Mouse (Mus musculus) urinary bladder, postnatal 36 days (tissue): ENCODE measurements around the gene Kcnc2.

Experiments used
- DNase-seq, 2 experiments: peaks; one replicate each; pipeline ENCODE4 v3.0.0; 2022; ENCODE audit warnings: low spot score in 2 of 2, mixed read lengths in 1 of 2

Kcnc2 gene

GRCm38 (mm10) chr10:112394399-112394970 is 123.6 kb downstream of the Kcnc2 start:
- DNase-seq: no peak

DNA sequence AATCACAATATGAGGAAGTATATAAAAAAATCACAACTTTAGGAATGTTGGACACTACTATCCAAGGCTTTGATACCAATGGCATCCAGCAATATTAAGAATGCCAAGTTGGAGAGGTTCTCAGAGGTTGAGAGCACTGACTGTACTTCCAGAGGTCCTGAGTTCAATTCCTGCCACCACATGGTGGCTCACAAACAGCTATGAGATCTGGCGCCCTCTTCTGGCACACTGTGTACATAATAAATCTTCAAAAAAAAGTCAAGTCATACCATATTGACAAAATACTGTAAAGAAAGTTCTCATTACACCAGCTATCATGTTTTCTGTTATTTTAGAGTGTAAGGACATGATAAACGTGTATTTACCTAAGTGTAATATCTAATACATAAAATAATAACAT is 126.3 kb downstream of the Kcnc2 start:
- DNase-seq: no peak

GRCm38 (mm10) chr10:112400591-112401404 is 129.9 kb downstream of the Kcnc2 start:
- no peak for DNase-seq

GRCm38 (mm10) chr10:112409525-112409924 is 138.6 kb downstream of the Kcnc2 start:
- DNase-seq: no peak

- no peak for DNase-seq
Measured at GRCm38 (mm10) chr10:112423327-112423726, 152.4 kb downstream of the Kcnc2 start.

GRCm38 (mm10) chr10:112436950-112437349 is 166.0 kb downstream of the Kcnc2 start:
- DNase-seq: no peak

DNA sequence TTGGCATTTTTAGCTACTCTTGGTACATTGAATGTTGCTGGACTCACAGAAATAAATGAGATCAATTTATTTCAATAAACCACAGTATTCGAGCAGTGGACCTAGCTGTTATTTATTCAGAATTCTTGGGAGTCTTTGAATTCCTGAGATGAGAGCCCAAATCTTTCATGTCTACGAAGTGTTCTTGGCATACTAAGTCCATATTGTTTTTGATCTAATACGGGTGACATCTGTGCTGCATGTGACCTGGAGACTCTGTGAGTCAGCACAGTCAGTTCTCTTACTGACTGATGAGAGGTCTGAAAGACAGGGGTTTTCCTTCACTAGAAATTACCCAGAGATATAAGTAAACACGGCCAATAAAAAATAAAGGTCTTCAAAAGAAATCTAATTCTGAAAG is 173.7 kb downstream of the Kcnc2 start:
- no peak for DNase-seq

- no peak for DNase-seq
Measured at GRCm38 (mm10) chr10:112450910-112451309, 180.0 kb downstream of the Kcnc2 start.

DNA sequence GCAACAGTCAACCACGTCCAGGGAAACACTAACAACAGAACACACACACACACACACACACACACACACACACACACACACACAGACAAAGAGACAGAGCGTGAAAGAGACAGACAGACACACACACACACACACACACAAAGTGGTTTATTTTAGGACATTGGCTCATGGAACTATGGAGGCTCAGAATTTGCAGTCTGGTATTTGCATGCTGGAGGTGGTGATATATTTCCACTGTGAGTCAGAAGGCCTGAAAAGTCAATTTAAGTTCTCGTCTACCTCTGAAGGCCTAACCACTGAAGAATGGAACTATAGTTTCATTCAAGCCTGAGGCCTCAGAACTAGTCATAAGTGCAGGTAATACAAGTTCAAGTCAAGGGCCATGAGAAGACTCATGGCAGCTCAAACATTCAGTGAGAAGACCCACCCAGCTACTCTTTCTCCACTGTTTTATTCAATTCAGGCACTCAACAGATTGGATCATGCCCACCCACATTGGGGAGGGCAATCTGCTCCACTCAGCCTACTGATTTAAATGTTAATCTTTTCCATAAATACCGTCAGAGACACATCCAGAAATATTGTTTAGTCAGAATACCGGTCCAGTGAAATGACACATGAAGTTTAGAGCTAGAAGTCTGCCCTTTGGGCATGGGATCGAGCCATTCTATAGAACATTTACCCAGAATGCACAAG is 197.9 kb downstream of the Kcnc2 start:
- DNase-seq: no peak

DNA sequence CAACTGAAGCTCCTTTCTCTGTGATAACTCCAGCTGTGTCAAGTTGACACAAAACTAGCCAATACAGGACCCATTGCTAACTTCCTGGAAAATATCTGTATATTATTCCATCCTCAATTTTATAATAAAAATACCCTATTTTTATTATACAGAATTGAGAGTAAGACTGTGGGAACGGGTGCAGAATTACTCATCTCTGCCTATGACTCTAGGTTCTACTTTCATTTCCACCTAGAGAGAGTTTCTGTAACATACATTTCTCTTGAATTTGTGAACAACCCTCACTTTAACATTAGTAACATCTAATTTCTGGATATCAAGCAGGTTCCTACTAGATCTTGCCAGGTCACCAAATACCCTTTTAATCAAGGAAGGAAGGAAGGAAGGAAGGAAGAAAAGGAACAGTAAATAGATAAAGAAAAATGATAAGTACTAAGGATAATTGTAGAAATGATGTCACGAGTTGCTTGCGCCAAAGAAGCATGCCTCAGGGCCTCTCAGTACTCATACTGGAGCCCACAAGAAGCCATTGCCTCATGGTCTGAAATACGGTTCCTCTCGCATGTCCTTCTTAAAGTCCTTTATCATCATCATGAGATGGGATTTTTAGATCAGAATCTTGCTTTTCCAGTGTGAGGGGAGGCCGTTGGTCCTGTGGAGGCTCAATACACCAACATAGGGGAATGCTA is 203.3 kb downstream of the Kcnc2 start:
- DNase-seq: no peak

DNA sequence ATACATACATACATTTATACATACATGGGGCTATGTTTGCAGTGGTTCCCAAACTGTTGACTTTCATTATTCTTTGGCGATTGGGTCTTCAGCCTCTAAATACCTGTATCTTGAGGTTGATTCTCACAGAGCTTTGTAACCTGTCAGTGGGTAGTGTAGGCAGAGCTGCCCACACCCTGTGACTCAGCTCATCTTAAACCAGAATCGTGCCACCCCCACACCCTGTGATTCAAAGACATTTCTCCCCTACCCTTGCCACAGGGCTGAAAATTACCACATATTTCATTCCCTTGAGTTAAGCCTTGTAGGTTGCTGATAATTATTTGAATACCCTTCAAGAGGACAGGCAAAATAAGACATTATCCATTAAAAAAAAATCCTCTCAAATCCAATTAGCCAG is 210.5 kb downstream of the Kcnc2 start:
- no peak for DNase-seq

- no peak for DNase-seq
Measured at GRCm38 (mm10) chr10:112481921-112482607, 211.1 kb downstream of the Kcnc2 start.

GRCm38 (mm10) chr10:112484387-112485105 is 213.6 kb downstream of the Kcnc2 start:
- no peak for DNase-seq

GRCm38 (mm10) chr10:112485819-112486218 is 214.9 kb downstream of the Kcnc2 start:
- DNase-seq: no peak

DNA sequence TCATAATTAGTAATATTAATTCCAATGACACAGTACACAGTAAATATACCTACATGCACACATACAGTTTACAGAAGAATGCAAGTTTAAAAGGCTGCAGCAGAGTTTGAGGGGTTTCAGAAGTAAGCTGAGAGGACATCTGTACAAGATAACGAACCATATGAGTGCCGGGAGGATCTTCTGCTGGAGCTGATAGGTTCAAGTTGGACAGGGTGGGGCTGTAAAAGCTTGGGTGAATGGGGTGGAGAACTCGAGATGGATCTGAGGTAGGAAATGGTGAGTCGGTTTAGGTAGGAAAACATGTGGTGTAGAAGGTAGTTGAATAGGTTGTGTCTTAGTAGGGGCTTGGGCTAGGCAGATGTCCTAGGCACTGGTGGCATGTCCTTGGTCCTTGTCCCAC is 217.8 kb downstream of the Kcnc2 start:
- DNase-seq: no peak
